Mouse (Mus musculus) ZHBTc4 (cell line): ENCODE results near the gene Slc25a22.
A peak's percentile ranks its signal among the peaks of the same experiment; 100 is the strongest.
"Not testable (repeated sequence)": the region's sequence is repeated elsewhere in the genome, so short reads cannot be mapped to it uniquely, and the experiment has no call there.

Experiments
- DNase-seq: peaks from one replicate; pipeline ENCODE4 v3.0.0-alpha.2; 2011; ENCODE audit warnings: low read depth, low spot score

The Slc25a22 gene

GRCm38 (mm10) chr7:141457986-141458660 lies 20.4 kb upstream of the Slc25a22 start:
- peak; percentile 61 for DNase-seq

GRCm38 (mm10) chr7:141457236-141457635 lies 19.5 kb upstream of the Slc25a22 start:
- DNase-seq, result no peak

- no peak for DNase-seq
Measured at GRCm38 (mm10) chr7:141456739-141457138, 19.0 kb upstream of the Slc25a22 start.

- DNase-seq, result peak; percentile 62
Measured at GRCm38 (mm10) chr7:141455610-141456314, 18.1 kb upstream of the Slc25a22 start.

- peak; percentile 98 for DNase-seq
Measured at GRCm38 (mm10) chr7:141454967-141455551, 17.4 kb upstream of the Slc25a22 start, which contains the start of gene Pnpla2. Gene Pnpla2, plus strand, starts transcription at chr7:141455198.

GRCm38 (mm10) chr7:141453636-141454035 lies 15.9 kb upstream of the Slc25a22 start:
- no peak for DNase-seq

GRCm38 (mm10) chr7:141451928-141452327 lies 14.2 kb upstream of the Slc25a22 start:
- peak; percentile 66 for DNase-seq

GRCm38 (mm10) chr7:141447110-141447991 lies 9.7 kb upstream of the Slc25a22 start, which contains the start of gene Rplp2:
Gene Rplp2, plus strand, starts transcription at chr7:141447370.
- DNase-seq, result peak; percentile 97

- DNase-seq, result not testable (repeated sequence)
Measured at GRCm38 (mm10) chr7:141446374-141446773, 8.7 kb upstream of the Slc25a22 start.

GRCm38 (mm10) chr7:141443828-141444237 lies 6.1 kb upstream of the Slc25a22 start, which contains the start of gene Pidd1:
Gene Pidd1, minus strand, starts transcription at chr7:141444025.
- peak; percentile 94 for DNase-seq

- peak; percentile 77 for DNase-seq
Measured at GRCm38 (mm10) chr7:141443081-141443821, 5.6 kb upstream of the Slc25a22 start.

GRCm38 (mm10) chr7:141442199-141442598 lies 4.5 kb upstream of the Slc25a22 start:
- DNase-seq, result no peak

GRCm38 (mm10) chr7:141441460-141441859 lies 3.8 kb upstream of the Slc25a22 start:
- DNase-seq, result no peak

GRCm38 (mm10) chr7:141440613-141441012 lies 2.9 kb upstream of the Slc25a22 start:
- DNase-seq, result peak; percentile 91

GRCm38 (mm10) chr7:141439811-141440210 lies 2.1 kb upstream of the Slc25a22 start:
- no peak for DNase-seq

GRCm38 (mm10) chr7:141439140-141439679 lies 1.5 kb upstream of the Slc25a22 start:
- no peak for DNase-seq

- no peak for DNase-seq
Measured at GRCm38 (mm10) chr7:141438201-141438968, 693 bp upstream of the Slc25a22 start.

- no peak for DNase-seq
Measured at GRCm38 (mm10) chr7:141436523-141436892, 1.2 kb downstream of the Slc25a22 start.

- DNase-seq, result no peak
Measured at GRCm38 (mm10) chr7:141435856-141436522, 1.7 kb downstream of the Slc25a22 start.
